Mouse (Mus musculus): ENCODE measurements around the gene Padi3.

GRCm38 (mm10) chr4:140784292-140784945 is 26.0 kb downstream of the Padi3 start:
- no peak for TF ChIP-seq CTCF (IDR thresholded peaks at IDR 0.05; ENCODE audit: extremely low read depth, insufficient read depth, low read length)
- no peak for TF ChIP-seq POLR2A (IDR thresholded peaks at IDR 0.05; ENCODE audit: extremely low read depth, insufficient read depth, low read length)
